Mouse (Mus musculus) testis, adult 2 months (tissue): ENCODE measurements around the gene Mtch1. TPM values are rescaled to one million over a fixed set of nuclear protein-coding genes. Genes with fewer than 3 reads are reported as not detected.
"Not testable (repeated sequence)": the region's sequence is repeated elsewhere in the genome, so short reads cannot be mapped to it uniquely, and the experiment has no call there.

Experiments
- H3K27ac ChIP-seq: fragments of 200-500 bp; 2 replicates; pipeline ENCODE4 v1.5.1; 2012; ENCODE audit warnings: low read depth, low read length; ENCODE audit not compliant: control insufficient read depth, insufficient read depth
- H3K27me3 ChIP-seq: fragments of 200-500 bp; 2 replicates; pipeline ENCODE4 v1.6.1; 2012; ENCODE audit warnings: mild to moderate bottlenecking, low read length, moderate library complexity; ENCODE audit not compliant: control insufficient read depth, insufficient read depth
- H3K36me3 ChIP-seq: fragments of 200-500 bp; 2 replicates; pipeline ENCODE4 v1.6.1; 2012; ENCODE audit warnings: mild to moderate bottlenecking, low read length; ENCODE audit not compliant: control insufficient read depth, insufficient read depth
- H3K4me1 ChIP-seq: fragments of 200-500 bp; 2 replicates; pipeline ENCODE4 v1.6.1; 2012; ENCODE audit warnings: low read length; ENCODE audit not compliant: control insufficient read depth, insufficient read depth
- H3K4me3 ChIP-seq: fragments of 200-500 bp; 2 replicates; pipeline ENCODE4 v1.5.1; 2012; ENCODE audit warnings: low read depth, mild to moderate bottlenecking, low read length, moderate library complexity, mixed read lengths; ENCODE audit not compliant: control insufficient read depth
- CTCF ChIP-seq: fragments of 200-500 bp; IDR thresholded peaks from 2 replicates; pipeline ENCODE4 v1.5.1; 2012; ENCODE audit warnings: low read depth, mild to moderate bottlenecking, inconsistent platforms, low read length, moderate library complexity; ENCODE audit not compliant: control insufficient read depth, insufficient read depth, insufficient replicate concordance
- POLR2A ChIP-seq: fragments of 200-500 bp; IDR thresholded peaks from 2 replicates; pipeline ENCODE4 v1.6.1; 2012; ENCODE audit warnings: low read depth, mild to moderate bottlenecking, inconsistent platforms, low read length, moderate library complexity; ENCODE audit not compliant: control insufficient read depth
- polyA plus RNA-seq: library from polyadenylated mRNA; depleted of rRNA; stranded (reverse); fragments of >200 nt; gene quantifications from 2 replicates; pipeline ENCODE4 v1.2.3, GENCODE M21; 2012

The Mtch1 gene
- polyA plus RNA-seq, 1 experiment = 43.5 TPM

DNA sequence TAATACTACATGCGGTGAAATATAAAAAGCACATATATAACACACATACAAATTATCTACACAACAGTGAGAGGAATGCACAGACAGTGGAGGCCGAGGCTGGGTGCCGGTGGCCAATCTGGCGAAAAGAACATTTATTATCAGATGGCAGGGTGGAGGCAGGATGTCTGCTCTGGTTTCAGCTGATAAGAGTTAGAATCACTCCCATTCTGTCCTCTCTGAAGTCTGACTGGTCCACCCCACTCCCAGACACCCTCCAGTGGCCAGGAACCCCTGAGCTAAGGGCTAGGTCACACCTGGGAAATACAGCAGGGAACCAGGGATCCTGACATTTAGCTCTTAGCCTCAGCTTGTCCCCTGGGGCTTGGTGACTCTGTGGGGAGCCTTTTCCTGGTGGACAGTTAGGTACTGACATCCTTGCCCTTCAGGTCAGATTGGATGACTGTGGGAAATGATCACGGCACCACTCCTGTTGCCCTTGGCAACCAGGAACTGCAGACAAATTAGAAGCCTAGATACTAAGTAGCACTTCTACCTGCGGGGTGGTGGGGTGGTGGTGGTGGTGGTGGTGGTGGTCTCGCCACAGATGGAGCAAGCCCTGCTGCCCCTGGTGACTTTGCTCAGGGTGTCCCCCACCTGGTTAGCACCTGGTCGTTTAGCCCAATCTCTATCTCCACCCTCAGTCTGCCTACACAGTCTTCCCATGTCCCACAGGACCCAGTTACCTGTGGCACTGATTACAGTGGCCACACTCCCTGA lies 27.7 kb downstream of the Mtch1 start:
- Histone ChIP-seq H3K4me1 (peaks cover 31% of the 10 kb centered on the region), H3K27me3 (no peaks in the 10 kb centered on the region)
- no peak for TF ChIP-seq POLR2A

DNA sequence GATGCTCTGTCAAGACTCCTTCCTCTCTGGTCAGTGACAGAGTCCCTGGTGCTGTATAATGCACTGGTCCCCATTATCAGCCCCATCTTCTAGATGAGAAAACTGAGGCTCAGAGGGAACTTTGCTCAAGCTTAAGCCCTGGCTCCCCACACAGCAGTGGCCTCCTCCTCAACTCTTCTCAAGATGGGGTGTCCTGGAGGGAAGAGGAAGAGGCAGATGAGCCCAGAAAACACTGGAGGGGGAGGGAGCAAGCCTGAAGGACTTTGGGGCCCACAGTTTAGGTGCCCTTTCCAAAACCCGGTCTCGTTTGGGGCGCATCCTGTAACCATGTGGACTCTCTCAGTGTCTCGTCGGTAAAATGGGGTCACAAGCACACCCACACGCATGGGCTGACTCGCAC lies 28.3 kb downstream of the Mtch1 start:
- no peak for TF ChIP-seq POLR2A
- TF ChIP-seq CTCF = no peak
- H3K27me3 ChIP-seq = no peaks in the 10 kb centered on the region
- H3K36me3 ChIP-seq = no peaks in the 10 kb centered on the region
- H3K27ac ChIP-seq = no peak overlapping the region
- H3K4me3 ChIP-seq = no peak overlapping the region
- peaks cover 31% of the 10 kb centered on the region for H3K4me1 ChIP-seq

More for the DNA sequence above, 27.7 kb downstream of the Mtch1 start:
- Histone ChIP-seq H3K36me3 (no peaks in the 10 kb centered on the region), H3K27ac (no peak overlapping the region), H3K4me3 (no peak overlapping the region)

- H3K27ac ChIP-seq = no peak overlapping the region
- H3K4me3 ChIP-seq = no peak overlapping the region
- TF ChIP-seq POLR2A = no peak
- no peak for TF ChIP-seq CTCF
- no peaks in the 10 kb centered on the region for H3K36me3 ChIP-seq
- H3K4me1 ChIP-seq = peaks cover 31% of the 10 kb centered on the region
- no peaks in the 10 kb centered on the region for H3K27me3 ChIP-seq
Observed at GRCm38 (mm10) chr17:29318731-29319250, 28.9 kb downstream of the Mtch1 start.

- not testable (repeated sequence) for H3K27ac ChIP-seq
Observed at GRCm38 (mm10) chr17:29317380-29317779, 30.4 kb downstream of the Mtch1 start, which contains the start of gene Pi16. Pi16 (plus strand) TSS chr17:29317680.

GRCm38 (mm10) chr17:29316891-29317290 lies 30.8 kb downstream of the Mtch1 start:
- no peaks in the 10 kb centered on the region for H3K27me3 ChIP-seq
- no peak overlapping the region for H3K4me3 ChIP-seq
- TF ChIP-seq CTCF (no peak), POLR2A (no peak)
- peaks cover 17% of the 10 kb centered on the region for H3K4me1 ChIP-seq
- no peak overlapping the region for H3K27ac ChIP-seq
- H3K36me3 ChIP-seq = no peaks in the 10 kb centered on the region

More at GRCm38 (mm10) chr17:29317380-29317779, 30.4 kb downstream of the Mtch1 start, which contains the start of gene Pi16:
- not testable (repeated sequence) for H3K4me3 ChIP-seq, H3K36me3 ChIP-seq, H3K27me3 ChIP-seq
- peaks cover 21% of the 10 kb centered on the region for H3K4me1 ChIP-seq

DNA sequence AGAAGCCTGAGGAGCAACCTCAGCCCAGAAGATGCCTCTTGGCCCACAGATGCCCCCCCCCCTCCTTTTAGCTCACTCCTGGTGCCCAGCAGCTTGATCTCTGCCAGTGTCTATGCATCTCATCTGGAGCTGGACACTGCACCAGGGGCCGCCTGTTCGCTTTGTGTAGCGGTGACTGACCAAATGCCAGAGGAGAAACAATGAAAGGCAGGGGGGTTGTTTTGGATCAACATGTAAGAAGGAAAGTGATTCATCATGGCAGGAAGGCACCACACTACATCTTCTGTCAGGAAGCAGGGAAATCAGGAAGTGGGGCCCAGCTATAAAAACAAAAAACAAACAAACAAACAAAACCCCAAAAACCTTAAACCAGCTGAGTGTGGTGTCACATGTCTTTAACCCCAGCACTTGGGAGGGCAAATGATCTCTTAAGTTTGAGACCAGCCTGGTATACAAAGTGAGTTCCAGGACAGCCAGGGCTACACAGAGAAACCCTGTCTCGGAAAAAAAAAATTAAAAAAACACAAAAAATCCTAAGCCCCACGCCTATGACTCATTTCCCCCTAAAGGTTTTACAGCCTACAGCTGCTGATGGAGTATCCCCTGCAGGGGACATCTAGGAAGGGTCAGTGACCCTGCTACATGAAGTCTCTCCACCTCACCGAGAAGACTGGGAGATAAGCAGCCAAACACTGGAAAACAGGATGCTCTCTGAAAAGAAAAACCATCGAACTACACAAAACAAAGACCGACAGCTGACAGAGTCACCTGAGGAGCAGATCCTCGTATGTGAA lies 31.9 kb downstream of the Mtch1 start:
- Histone ChIP-seq H3K27me3 (no peaks in the 10 kb centered on the region), H3K4me1 (peaks cover 9% of the 10 kb centered on the region), H3K4me3 (no peak overlapping the region), H3K36me3 (no peaks in the 10 kb centered on the region), H3K27ac (no peak overlapping the region)
- TF ChIP-seq POLR2A (no peak), CTCF (no peak)

DNA sequence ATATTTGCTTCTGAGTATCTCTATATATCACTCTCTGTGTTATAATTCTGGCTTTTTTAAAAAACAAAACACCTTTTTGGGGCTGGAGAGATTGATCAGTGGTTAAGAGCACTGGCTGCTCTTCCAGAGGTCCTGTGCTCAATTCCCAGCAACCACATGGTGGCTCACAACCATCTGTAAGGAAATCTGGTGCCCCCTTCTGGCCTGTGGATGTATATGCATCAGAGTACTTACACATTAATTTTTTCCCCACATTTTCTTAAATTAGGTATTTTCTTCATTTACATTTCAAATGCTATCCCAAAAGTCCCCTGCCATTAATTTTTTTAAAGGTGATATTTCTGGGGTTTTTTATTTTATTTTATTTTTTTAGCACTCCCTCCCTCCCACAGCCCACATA lies 34.4 kb downstream of the Mtch1 start:
- no peaks in the 10 kb centered on the region for H3K36me3 ChIP-seq
- TF ChIP-seq CTCF = no peak
- TF ChIP-seq POLR2A = no peak
- H3K27me3 ChIP-seq = no peaks in the 10 kb centered on the region
- H3K27ac ChIP-seq = no peak overlapping the region
- no peaks in the 10 kb centered on the region for H3K4me1 ChIP-seq
- no peak overlapping the region for H3K4me3 ChIP-seq
